Mouse (Mus musculus) heart, embryonic 15.5 days (tissue): ENCODE data around the gene Nefh. TPM values are rescaled to one million over a fixed set of nuclear protein-coding genes. Genes with fewer than 3 reads are reported as not detected.

ENCODE experiments used
- ATAC-seq: fragments of 200-750 bp; cut with Nextera tagmentation; replicated peaks from 2 replicates; pipeline ENCODE4 v1.8.0; 2017; ENCODE audit warnings: low read depth, moderate TSS enrichment; ENCODE audit not compliant: insufficient number of reproducible peaks, insufficient read depth, low FRiP score
- H3K27ac ChIP-seq: fragments of 300-500 bp; sonication (generic); 2 replicates; pipeline ENCODE4 v1.5.1; 2015; ENCODE audit warnings: mild to moderate bottlenecking, inconsistent platforms
- H3K27me3 ChIP-seq: fragments of 300-500 bp; sonication (generic); 2 replicates; pipeline ENCODE4 v1.6.1; 2015; ENCODE audit warnings: inconsistent platforms
- H3K36me3 ChIP-seq: fragments of 300-500 bp; sonication (generic); 2 replicates; pipeline ENCODE4 v1.6.1; 2015; ENCODE audit warnings: mild to moderate bottlenecking, inconsistent platforms
- H3K4me1 ChIP-seq: fragments of 300-500 bp; sonication (generic); replicated peaks from 2 replicates; pipeline ENCODE4 v1.6.1; 2015; ENCODE audit warnings: inconsistent platforms
- H3K4me2 ChIP-seq: fragments of 300-500 bp; sonication (generic); 2 replicates; pipeline ENCODE4 v1.6.1; 2015; ENCODE audit warnings: inconsistent platforms, mild to moderate bottlenecking, moderate library complexity
- H3K4me3 ChIP-seq: fragments of 300-500 bp; sonication (generic); 2 replicates; pipeline ENCODE4 v1.5.1; 2015; ENCODE audit warnings: mild to moderate bottlenecking, inconsistent platforms
- H3K9ac ChIP-seq: fragments of 300-500 bp; sonication (generic); 2 replicates; pipeline ENCODE4 v1.6.1; 2015; ENCODE audit warnings: mild to moderate bottlenecking, inconsistent platforms
- H3K9me3 ChIP-seq: fragments of 300-500 bp; sonication (generic); replicated peaks from 2 replicates; pipeline ENCODE4 v1.6.1; 2016; ENCODE audit warnings: inconsistent platforms
- WGBS: fragments of 180-500 bp; shearing (Covaris S2); methylation state at CpG from one replicate; pipeline ENCODE4 v1.1.7; 2015; ENCODE audit warnings: mixed read lengths; 5-methylcytosine and 5-hydroxymethylcytosine counted together
- polyA plus RNA-seq: library from polyadenylated mRNA; unstranded; fragments of >200 nt; fragmentation: Nextera tagmentation; extraction: Ambion mirVana; gene quantifications from 2 replicates; pipeline ENCODE4 v1.2.1, GENCODE M21; 2015

The Nefh gene
- polyA plus RNA-seq = 0.13 and 0.60 TPM in 2 replicates

DNA sequence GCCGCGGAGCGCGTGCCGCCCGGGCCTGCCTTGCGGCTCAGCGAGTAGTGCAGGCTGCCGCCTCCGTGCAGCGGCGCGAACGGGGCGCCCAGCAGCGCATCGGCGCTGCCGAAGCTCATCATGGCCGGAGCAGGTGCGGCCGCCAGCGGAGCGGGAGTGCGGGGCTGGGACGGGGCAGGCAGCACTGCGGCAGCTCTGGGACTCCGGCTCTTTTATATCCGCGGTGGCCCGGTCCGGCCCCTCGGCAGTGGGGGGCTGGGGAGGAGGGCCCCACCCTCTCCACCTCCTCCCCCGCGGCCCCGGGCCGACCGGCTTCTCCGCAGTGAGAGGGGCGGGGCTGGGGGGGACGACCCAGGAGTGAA, at the start of gene Nefh:
Gene Nefh, minus strand, starts transcription at position 252 of the 362 bp plus-strand sequence.
- peak within 1 kb of the TSS; percentile 95 for H3K4me2 ChIP-seq
- ATAC-seq = no peak
- peaks cover 21% of the 10 kb centered on the region for H3K4me1 ChIP-seq
- H3K27ac ChIP-seq = no peak within 1 kb of the TSS
- peaks cover 86% of the 10 kb centered on the region for H3K27me3 ChIP-seq
- peak within 1 kb of the TSS; percentile 16; the same call in 1 of the 2 replicates for H3K9ac ChIP-seq
- WGBS = 2% methylated on average over 41 of the region's 41 CpGs
- H3K36me3 ChIP-seq = no peaks in the 10 kb centered on the region
- H3K9me3 ChIP-seq = no peaks in the 10 kb centered on the region
- H3K4me3 ChIP-seq = peak within 1 kb of the TSS; percentile 54

- no peaks in the 10 kb centered on the region for H3K9me3 ChIP-seq
- WGBS = 81% methylated on average over 5 of the region's 5 CpGs
- ATAC-seq = no peak
- no peak overlapping the region for H3K4me3 ChIP-seq
- H3K4me1 ChIP-seq = 0 out of 2 replicates have a peak, but pooled peaks cover 3% of the 10 kb centered on the region
- H3K4me2 ChIP-seq = no peak overlapping the region
- H3K27ac ChIP-seq = no peak overlapping the region
- H3K27me3 ChIP-seq = no peaks in the 10 kb centered on the region
- H3K36me3 ChIP-seq = 0 out of 2 replicates have a peak, but pooled peaks cover 4% of the 10 kb centered on the region
- H3K9ac ChIP-seq = no peak overlapping the region
Measured at GRCm38 (mm10) chr11:4996621-4997199, 48.8 kb upstream of the Nefh start.

DNA sequence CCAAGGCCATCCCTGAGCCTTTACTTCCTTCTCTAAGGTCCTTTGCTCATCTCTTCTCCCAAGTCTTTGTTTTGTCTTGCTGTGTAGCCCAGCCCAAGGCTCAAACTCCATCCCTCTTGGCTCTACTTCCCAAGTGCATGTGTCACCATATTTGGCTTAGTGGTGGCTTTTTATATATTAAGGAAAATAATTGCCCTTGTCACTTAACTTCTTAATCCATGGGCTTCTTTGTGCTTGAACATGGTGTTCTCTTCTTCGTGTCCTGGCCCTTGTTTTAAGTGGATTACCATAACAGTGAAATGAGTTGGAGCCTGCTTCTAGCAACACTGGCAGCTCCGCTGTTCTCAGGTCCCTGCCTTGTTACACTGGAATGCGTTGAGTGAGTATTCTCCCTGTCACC, 47.8 kb upstream of the Nefh start:
- Histone ChIP-seq H3K9me3 (no peaks in the 10 kb centered on the region), H3K27ac (no peak overlapping the region), H3K4me1 (0 out of 2 replicates have a peak, but pooled peaks cover 3% of the 10 kb centered on the region), H3K4me3 (no peak overlapping the region), H3K4me2 (no peak overlapping the region), H3K27me3 (no peaks in the 10 kb centered on the region), H3K36me3 (no peaks in the 10 kb centered on the region), H3K9ac (no peak overlapping the region)
- WGBS = 74% methylated on average over 3 of the region's 3 CpGs
- ATAC-seq = no peak

DNA sequence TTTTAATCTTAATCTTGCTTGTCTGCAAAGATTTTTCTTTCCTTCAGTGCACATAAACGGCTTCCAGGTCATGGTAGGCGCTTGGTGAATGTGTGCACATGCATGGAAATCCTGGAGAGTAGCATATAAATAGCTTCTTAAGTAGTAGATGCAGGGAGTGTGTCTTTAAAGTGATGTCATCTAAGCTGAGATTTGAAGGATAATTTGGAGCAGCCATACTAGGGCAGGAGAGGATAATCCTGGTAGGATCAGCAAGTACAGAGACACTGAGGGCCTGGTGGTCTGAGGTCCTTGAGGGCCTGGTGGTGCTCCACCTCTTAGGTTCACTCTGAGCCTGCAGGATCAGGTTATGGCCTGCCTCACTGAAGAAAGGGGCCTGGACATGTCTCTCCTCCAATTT, 44.6 kb upstream of the Nefh start:
- Histone ChIP-seq H3K4me1 (peaks cover 15% of the 10 kb centered on the region), H3K4me3 (no peak overlapping the region), H3K36me3 (no peaks in the 10 kb centered on the region; the same call in 1 of the 2 replicates), H3K9ac (no peak overlapping the region), H3K4me2 (no peak overlapping the region), H3K9me3 (no peaks in the 10 kb centered on the region), H3K27ac (no peak overlapping the region), H3K27me3 (no peaks in the 10 kb centered on the region)
- ATAC-seq = no peak
- WGBS = 86% methylated on average over 2 of the region's 2 CpGs

DNA sequence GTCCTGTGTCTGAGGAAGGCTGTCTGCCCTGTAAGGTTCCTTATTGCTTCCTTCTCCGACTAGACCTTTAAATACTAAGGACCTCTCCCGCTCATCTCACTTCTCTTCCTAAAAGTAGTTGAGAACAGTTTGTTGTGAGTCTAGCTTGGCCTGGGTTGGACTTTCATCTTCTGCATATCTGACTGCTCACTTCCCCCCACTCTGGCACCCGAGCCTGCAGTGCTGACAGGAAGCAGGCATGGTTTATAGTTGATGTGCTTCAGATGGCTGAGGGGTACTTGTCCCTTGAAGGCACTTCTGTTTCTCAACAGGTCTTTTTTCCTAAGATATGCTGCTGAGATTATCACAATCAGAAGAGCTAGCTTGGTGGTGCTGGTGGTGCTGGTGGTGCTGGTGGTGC, 41.3 kb upstream of the Nefh start:
- Histone ChIP-seq H3K4me3 (no peak overlapping the region), H3K9ac (no peak overlapping the region), H3K4me1 (peaks cover 25% of the 10 kb centered on the region), H3K36me3 (no peaks in the 10 kb centered on the region; the same call in 1 of the 2 replicates), H3K27ac (no peak overlapping the region), H3K27me3 (no peaks in the 10 kb centered on the region), H3K9me3 (no peaks in the 10 kb centered on the region), H3K4me2 (0 out of 2 replicates have a peak overlapping the region, but pooled peaks have one; percentile 11)
- ATAC-seq = no peak
- 49% methylated on average over 3 of the region's 3 CpGs for WGBS

DNA sequence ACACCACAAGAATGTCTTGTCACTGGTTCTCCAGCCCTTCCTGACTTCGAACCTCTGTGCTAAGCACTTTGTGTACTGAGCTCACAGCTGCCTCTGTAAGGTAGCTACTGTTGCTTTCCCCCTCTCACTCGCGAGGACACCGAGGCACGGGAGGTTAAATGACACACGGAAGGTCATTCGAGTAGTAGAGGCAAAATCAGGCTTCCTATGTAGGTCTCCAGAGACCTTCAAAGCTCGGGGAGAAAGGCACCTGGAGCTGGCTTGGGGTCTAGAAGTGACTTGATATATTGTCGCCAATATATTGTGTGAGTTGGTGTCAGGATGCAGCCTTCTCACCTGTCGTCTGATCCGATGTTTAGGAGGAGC, 39.6 kb upstream of the Nefh start:
- WGBS = 48% methylated on average over 11 of the region's 11 CpGs
- Histone ChIP-seq H3K36me3 (no peaks in the 10 kb centered on the region; the same call in 1 of the 2 replicates), H3K4me1 (peaks cover 28% of the 10 kb centered on the region), H3K9me3 (no peaks in the 10 kb centered on the region), H3K9ac (peak overlapping the region; percentile 68), H3K27me3 (no peaks in the 10 kb centered on the region), H3K4me2 (peak overlapping the region; percentile 80), H3K27ac (no peak overlapping the region; the same call in 1 of the 2 replicates), H3K4me3 (peak overlapping the region; percentile 68)
- no peak for ATAC-seq

GRCm38 (mm10) chr11:4986695-4987486, 39.0 kb upstream of the Nefh start, which contains the start of gene Ap1b1:
Gene Ap1b1 (plus strand): TSS chr11:4986824.
- peak; percentile 89 for ATAC-seq
- peak within 1 kb of the TSS; percentile 43 for H3K27ac ChIP-seq

DNA sequence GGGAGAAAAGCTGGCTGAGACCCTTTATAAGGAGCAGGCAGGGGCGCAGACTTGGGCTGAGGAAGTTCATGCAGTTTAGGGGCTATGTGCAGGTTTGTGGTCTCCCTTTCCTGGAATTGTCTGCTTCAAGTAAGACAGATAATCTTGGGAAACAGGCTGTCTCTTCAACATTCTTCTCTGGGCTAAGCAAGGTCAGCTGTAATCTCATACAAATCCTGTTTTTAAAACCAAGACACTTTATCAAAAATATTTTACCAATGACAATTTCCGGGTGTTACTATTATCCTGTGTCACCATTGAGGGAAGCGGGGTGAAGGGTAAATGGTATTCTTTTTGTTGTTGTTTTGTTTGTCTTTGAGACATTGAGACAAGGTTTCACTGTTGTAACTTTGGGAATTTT, 36.9 kb upstream of the Nefh start:
- peak overlapping the region; percentile 43; the same call in 1 of the 2 replicates for H3K27ac ChIP-seq
- H3K4me1 ChIP-seq = peaks cover 28% of the 10 kb centered on the region
- no peaks in the 10 kb centered on the region for H3K27me3 ChIP-seq
- no peak overlapping the region for H3K9ac ChIP-seq
- H3K9me3 ChIP-seq = no peaks in the 10 kb centered on the region
- H3K4me3 ChIP-seq = no peak overlapping the region
- no peaks in the 10 kb centered on the region; the same call in 1 of the 2 replicates for H3K36me3 ChIP-seq
- ATAC-seq = no peak
- WGBS = 54% methylated on average over 3 of the region's 3 CpGs
- no peak overlapping the region for H3K4me2 ChIP-seq

More at GRCm38 (mm10) chr11:4986695-4987486, 39.0 kb upstream of the Nefh start, which contains the start of gene Ap1b1:
- Histone ChIP-seq H3K4me1 (peaks cover 28% of the 10 kb centered on the region), H3K9ac (peak within 1 kb of the TSS; percentile 68), H3K36me3 (no peaks in the 10 kb centered on the region; the same call in 1 of the 2 replicates), H3K9me3 (no peaks in the 10 kb centered on the region), H3K4me2 (peak within 1 kb of the TSS; percentile 80), H3K4me3 (peak within 1 kb of the TSS; percentile 68), H3K27me3 (no peaks in the 10 kb centered on the region)
- WGBS = under 1% methylated on average over 61 of the region's 62 CpGs

GRCm38 (mm10) chr11:4984249-4984648, 36.4 kb upstream of the Nefh start:
- Histone ChIP-seq H3K4me3 (no peak overlapping the region), H3K4me2 (peak overlapping the region; percentile 50), H3K36me3 (no peaks in the 10 kb centered on the region), H3K4me1 (peaks cover 28% of the 10 kb centered on the region), H3K27me3 (no peaks in the 10 kb centered on the region), H3K27ac (peak overlapping the region; percentile 43; the same call in 1 of the 2 replicates), H3K9ac (no peak overlapping the region), H3K9me3 (no peaks in the 10 kb centered on the region)
- no peak for ATAC-seq
- 2% methylated on average over 5 of the region's 5 CpGs for WGBS

DNA sequence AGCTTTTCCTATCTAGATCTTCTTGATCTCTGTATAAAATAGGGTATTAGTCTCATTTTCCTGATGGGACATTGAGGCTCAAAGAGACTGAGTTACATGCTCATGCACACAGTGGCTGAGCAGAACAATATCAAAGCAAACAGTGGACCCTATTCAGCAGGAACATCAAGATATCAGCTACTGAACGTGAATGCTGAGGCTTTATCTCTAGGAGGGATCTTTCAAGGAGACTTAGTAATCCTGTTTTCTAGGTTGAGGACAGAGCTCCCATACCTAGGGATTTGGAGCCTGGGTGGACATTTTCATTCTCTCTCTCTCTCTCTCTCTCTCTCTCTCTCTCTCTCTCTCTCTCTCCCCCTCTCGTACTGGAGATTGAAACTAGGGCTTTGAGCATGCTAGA, 35.7 kb upstream of the Nefh start:
- H3K4me1 ChIP-seq = peaks cover 23% of the 10 kb centered on the region
- no peak overlapping the region for H3K9ac ChIP-seq
- H3K9me3 ChIP-seq = no peaks in the 10 kb centered on the region
- no peak overlapping the region for H3K4me3 ChIP-seq
- H3K27ac ChIP-seq = no peak overlapping the region
- no peaks in the 10 kb centered on the region for H3K36me3 ChIP-seq
- H3K4me2 ChIP-seq = no peak overlapping the region
- no peaks in the 10 kb centered on the region for H3K27me3 ChIP-seq
- 66% methylated on average over 2 of the region's 2 CpGs for WGBS
- ATAC-seq = no peak

DNA sequence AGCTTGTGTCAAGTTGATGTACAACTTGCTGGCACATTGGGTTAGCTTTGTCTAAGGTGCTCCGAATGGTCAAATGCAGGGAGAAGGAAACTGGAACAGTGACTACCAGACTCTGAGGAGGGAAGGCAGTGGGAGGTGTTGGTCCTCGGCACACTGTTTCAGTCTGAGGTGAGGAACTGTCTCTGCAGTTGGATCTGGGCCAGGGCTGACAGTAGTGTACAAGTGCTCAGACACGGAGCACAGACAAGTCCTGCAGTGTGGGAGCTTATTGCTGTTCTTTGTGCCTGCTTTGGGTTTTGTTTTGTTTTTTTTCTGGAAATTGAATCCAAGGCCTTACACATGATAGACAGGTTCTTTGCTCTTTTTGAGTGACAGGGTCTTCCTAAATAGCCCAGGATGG, 35.1 kb upstream of the Nefh start:
- ATAC-seq = no peak
- H3K9me3 ChIP-seq = no peaks in the 10 kb centered on the region
- no peak overlapping the region for H3K4me2 ChIP-seq
- no peak overlapping the region for H3K27ac ChIP-seq
- no peak overlapping the region for H3K4me3 ChIP-seq
- H3K4me1 ChIP-seq = peaks cover 18% of the 10 kb centered on the region
- 39% methylated on average over 3 of the region's 3 CpGs for WGBS
- no peaks in the 10 kb centered on the region for H3K36me3 ChIP-seq
- H3K27me3 ChIP-seq = no peaks in the 10 kb centered on the region
- no peak overlapping the region for H3K9ac ChIP-seq
